Mouse (Mus musculus) MEL-GATA-1-ER (cell line): ENCODE measurements around the gene B230219D22Rik.

Experiments used
- DNase-seq: peaks from one replicate; pipeline ENCODE4 v3.0.0-alpha.2; 2012; ENCODE audit warnings: low read depth; ENCODE audit errors: extremely low read depth

The B230219D22Rik gene

GRCm38 (mm10) chr13:55726598-55727119, 33.7 kb downstream of the B230219D22Rik start:
- DNase-seq: peak; percentile 38

GRCm38 (mm10) chr13:55727120-55727838, 34.4 kb downstream of the B230219D22Rik start, which contains the start of gene Pcbd2:
Gene Pcbd2, plus strand, starts transcription at chr13:55727368.
- DNase-seq: peak; percentile 50

GRCm38 (mm10) chr13:55727839-55728238, 34.9 kb downstream of the B230219D22Rik start:
- DNase-seq: peak; percentile 73

- DNase-seq: no peak
These were observed 37.8 kb downstream of the B230219D22Rik start for GRCm38 (mm10) chr13:55730716-55731115.

- DNase-seq: peak; percentile 85
These were observed 39.2 kb downstream of the B230219D22Rik start for GRCm38 (mm10) chr13:55732121-55732520.

- no peak for DNase-seq
These were observed 40.9 kb downstream of the B230219D22Rik start for GRCm38 (mm10) chr13:55733628-55734502.

- DNase-seq: no peak
These were observed 45.0 kb downstream of the B230219D22Rik start for GRCm38 (mm10) chr13:55737885-55738284.

GRCm38 (mm10) chr13:55742306-55742705, 49.4 kb downstream of the B230219D22Rik start:
- no peak for DNase-seq
